ENCODE assay signal across 14 mouse cellular contexts in the genomic region with DNA sequence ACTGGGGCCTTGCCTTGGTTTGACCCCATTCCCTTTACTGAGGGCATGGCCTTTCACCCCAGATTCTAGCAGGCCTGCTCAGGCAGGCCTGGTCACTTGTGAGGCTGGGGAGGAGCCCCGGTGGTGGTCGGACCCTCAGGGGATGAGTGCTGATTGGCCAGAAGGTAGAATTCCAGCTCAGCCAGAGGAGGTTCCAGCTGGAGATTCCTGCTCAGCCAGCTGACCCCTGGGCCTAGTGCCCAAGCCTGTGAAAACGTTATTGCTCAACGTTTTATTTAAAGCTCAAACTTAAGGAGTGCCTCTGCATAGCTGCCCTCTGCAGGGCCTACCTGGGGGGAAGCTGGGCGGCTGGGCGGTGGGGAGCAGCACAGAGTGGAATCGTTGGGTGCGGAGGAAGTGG. TPM values are rescaled to one million over a fixed set of nuclear protein-coding genes. Genes with fewer than 3 reads are reported as not detected.
DNase-seq lines count a peak whose midpoint lies in the region; ATAC-seq and TF ChIP-seq lines count a peak whose summit lies in the region.
"Had no signal": no experiment of that assay in that cellular context is flagged by ENCODE, and none has a peak within 500 bp of the region (broad histone marks: within the 10 kb centered on the region; RNA-seq: fewer than 3 reads in every experiment).

No protein-coding gene starts in this region.

- peaks cover 14% of the 10 kb centered on the region; the same call in 1 of the 2 replicates for H3K4me1 ChIP-seq in lung, embryonic 15.5 days
- H3K4me1 ChIP-seq in midbrain, postnatal 0 days (ENCODE audit: insufficient read depth, low read length): no peaks in the 10 kb centered on the region
- H3K4me1 ChIP-seq in hindbrain, embryonic 14.5 days (replicated peaks; ENCODE audit: control insufficient read depth, insufficient read depth, low read length): peaks cover 5% of the 10 kb centered on the region; the same call in 1 of the 2 replicates

- no peak overlapping the region for H3K4me3 ChIP-seq in lung, embryonic 15.5 days
- no peak overlapping the region for H3K4me3 ChIP-seq in midbrain, postnatal 0 days (ENCODE audit: low read depth, low read length)
- H3K4me3 ChIP-seq in hindbrain, embryonic 14.5 days (replicated peaks; ENCODE audit: low read length): no peak overlapping the region
- H3K4me3 ChIP-seq: forebrain, embryonic 12.5 days; hindbrain, embryonic 12.5 days; midbrain, embryonic 12.5 days had no signal

- no peak overlapping the region for H3K4me2 ChIP-seq in lung, embryonic 15.5 days
- H3K4me2 ChIP-seq in midbrain, postnatal 0 days (ENCODE audit: low read depth, low read length, poor library complexity, severe bottlenecking): no peak overlapping the region
- H3K4me2 ChIP-seq in hindbrain, embryonic 14.5 days (replicated peaks): no peak overlapping the region
- H3K4me2 ChIP-seq: forebrain, embryonic 12.5 days; hindbrain, embryonic 12.5 days; midbrain, embryonic 12.5 days had no signal

- ATAC-seq in granulocyte monocyte progenitor cell, adult 5-6 weeks (replicated peaks; ENCODE audit: poor library complexity, severe bottlenecking): peak; percentile 33; the same call in 1 of the 2 replicates
- peak; percentile 54 for ATAC-seq in lung, embryonic 15.5 days (ENCODE audit: borderline replicate concordance, extremely low read depth, low FRiP score, low TSS enrichment)
- ATAC-seq in midbrain, postnatal 0 days (ENCODE audit: low FRiP score): no peak
- ATAC-seq in hindbrain, embryonic 14.5 days (ENCODE audit: low FRiP score): no peak
- ATAC-seq: Patski had no signal

- no peaks in the 10 kb centered on the region for H3K36me3 ChIP-seq in lung, embryonic 15.5 days
- no peaks in the 10 kb centered on the region for H3K36me3 ChIP-seq in midbrain, postnatal 0 days (ENCODE audit: insufficient read depth, low read length)
- no peaks in the 10 kb centered on the region for H3K36me3 ChIP-seq in hindbrain, embryonic 14.5 days (replicated peaks; ENCODE audit: control insufficient read depth, insufficient read depth)
- H3K36me3 ChIP-seq: forebrain, embryonic 12.5 days; midbrain, embryonic 12.5 days had no signal

- WGBS in lung, embryonic 15.5 days: 39% methylated on average over 8 of the region's 8 CpGs
- 74% methylated on average over 8 of the region's 8 CpGs for WGBS in midbrain, postnatal 0 days
- WGBS in hindbrain, embryonic 14.5 days: 79% methylated on average over 8 of the region's 8 CpGs

- TF ChIP-seq CTCF in midbrain, postnatal 0 days (IDR thresholded peaks at IDR 0.05): no peak

- H3K9ac ChIP-seq in lung, embryonic 15.5 days: no peak overlapping the region
- no peak overlapping the region for H3K9ac ChIP-seq in midbrain, postnatal 0 days (replicated peaks; ENCODE audit: low read length, poor library complexity, severe bottlenecking)
- no peak overlapping the region for H3K9ac ChIP-seq in hindbrain, embryonic 14.5 days
- H3K9ac ChIP-seq: forebrain, embryonic 12.5 days; hindbrain, embryonic 12.5 days; midbrain, embryonic 12.5 days had no signal

- peak; percentile 56 for DNase-seq in gastrocnemius, adult 18-20 months (ENCODE audit: low spot score)
- no peak for DNase-seq in gastrocnemius, postnatal 36 days
- peak; percentile 74 for DNase-seq in NIH3T3 (ENCODE audit: low read depth)
- DNase-seq in midbrain, postnatal 0 days (ENCODE audit: low spot score): no peak
- DNase-seq in cerebellum, postnatal 36 days: no peak
- no peak for DNase-seq in hindbrain, embryonic 14.5 days (ENCODE audit: low spot score)
- DNase-seq: cerebellum, postnatal 25 days; kidney, postnatal 14 days had no signal

- peaks cover 17% of the 10 kb centered on the region for H3K27me3 ChIP-seq in lung, embryonic 15.5 days
- H3K27me3 ChIP-seq in midbrain, postnatal 0 days (ENCODE audit: insufficient read depth, low read length): peaks cover 5% of the 10 kb centered on the region; the same call in 1 of the 2 replicates
- H3K27me3 ChIP-seq in hindbrain, embryonic 14.5 days (ENCODE audit: control insufficient read depth, insufficient read depth, low read length): peaks cover 9% of the 10 kb centered on the region
- H3K27me3 ChIP-seq: Patski had no signal

- intact Hi-C loops in gastrocnemius, postnatal 36 days (cut with DNase I): no loop called here

- peak overlapping the region; percentile 35; the same call in 1 of the 2 replicates for H3K27ac ChIP-seq in lung, embryonic 15.5 days
- no peak overlapping the region for H3K27ac ChIP-seq in midbrain, postnatal 0 days (ENCODE audit: low read depth, low read length)
- H3K27ac ChIP-seq in hindbrain, embryonic 14.5 days: no peak overlapping the region
- H3K27ac ChIP-seq: forebrain, embryonic 12.5 days; hindbrain, embryonic 12.5 days; midbrain, embryonic 12.5 days had no signal

- H3K9me3 ChIP-seq in lung, embryonic 15.5 days: no peaks in the 10 kb centered on the region
- H3K9me3 ChIP-seq in midbrain, postnatal 0 days (ENCODE audit: low read length): no peaks in the 10 kb centered on the region
- H3K9me3 ChIP-seq in hindbrain, embryonic 14.5 days (ENCODE audit: control insufficient read depth, low read length): no peaks in the 10 kb centered on the region
- H3K9me3 ChIP-seq: forebrain, embryonic 12.5 days; hindbrain, embryonic 12.5 days; midbrain, embryonic 12.5 days had no signal

RNA-seq across cellular contexts. Expression of a gene that starts 6.7 kb away (rescaled TPM):
- total RNA-seq in gastrocnemius, adult 18-20 months (2021): under 1 TPM; 0.25 to 0.40 TPM
- total RNA-seq in gastrocnemius, postnatal 36 days (2021): under 1 TPM; 0.54 TPM
- not detected in 2 replicates for total RNA-seq in granulocyte monocyte progenitor cell, adult 5-6 weeks (2014; fragmentation: Nextera tagmentation)
- not detected in 2 replicates for total RNA-seq in granulocyte monocyte progenitor cell, adult 5-6 weeks (2017)
- polyA plus RNA-seq in lung, embryonic 15.5 days (2015; fragmentation: Nextera tagmentation; extraction: Ambion mirVana): 20.9 and 23.3 TPM in 2 replicates
- total RNA-seq in midbrain, postnatal 0 days (2014; rRNA removed): 39.4 and 68.0 TPM in 2 replicates
- polyA plus RNA-seq in midbrain, postnatal 0 days (2015; fragmentation: Nextera tagmentation; extraction: Ambion mirVana): 12.1 and 15.4 TPM in 2 replicates
- 8.8 and 10.1 TPM in 2 replicates for polyA plus RNA-seq in hindbrain, embryonic 14.5 days (2014; fragmentation: Nextera tagmentation; extraction: Ambion mirVana)

RNA-seq across cellular contexts. Expression of a gene that starts 16.8 kb away (rescaled TPM):
- total RNA-seq in gastrocnemius, adult 18-20 months (2021): 100 to 1,000 TPM in 1 of 2 experiments, 10 to 100 TPM in 1; 93.9 to 108 TPM
- total RNA-seq in gastrocnemius, postnatal 36 days (2021): 10 to 100 TPM; 82.7 to 82.8 TPM
- total RNA-seq in granulocyte monocyte progenitor cell, adult 5-6 weeks (2014; fragmentation: Nextera tagmentation): 44.9 and 52.5 TPM in 2 replicates
- 28.9 and 29.8 TPM in 2 replicates for total RNA-seq in granulocyte monocyte progenitor cell, adult 5-6 weeks (2017)
- 141 and 143 TPM in 2 replicates for polyA plus RNA-seq in lung, embryonic 15.5 days (2015; fragmentation: Nextera tagmentation; extraction: Ambion mirVana)
- total RNA-seq in midbrain, postnatal 0 days (2014; rRNA removed): 210 and 241 TPM in 2 replicates
- 227 and 250 TPM in 2 replicates for polyA plus RNA-seq in midbrain, postnatal 0 days (2015; fragmentation: Nextera tagmentation; extraction: Ambion mirVana)
- 203 and 222 TPM in 2 replicates for polyA plus RNA-seq in hindbrain, embryonic 14.5 days (2014; fragmentation: Nextera tagmentation; extraction: Ambion mirVana)

RNA-seq across cellular contexts. Expression of a gene that starts 35.1 kb away (rescaled TPM):
- total RNA-seq in gastrocnemius, adult 18-20 months (2021): 10 to 100 TPM; 12.0 to 12.9 TPM
- 1 to 10 TPM; 7.0 to 8.7 TPM for total RNA-seq in gastrocnemius, postnatal 36 days (2021)
- total RNA-seq in granulocyte monocyte progenitor cell, adult 5-6 weeks (2014; fragmentation: Nextera tagmentation): 8.0 and 18.9 TPM in 2 replicates
- 8.6 and 24.1 TPM in 2 replicates for total RNA-seq in granulocyte monocyte progenitor cell, adult 5-6 weeks (2017)
- polyA plus RNA-seq in lung, embryonic 15.5 days (2015; fragmentation: Nextera tagmentation; extraction: Ambion mirVana): 39.5 and 41.7 TPM in 2 replicates
- total RNA-seq in midbrain, postnatal 0 days (2014; rRNA removed): 37.6 and 46.8 TPM in 2 replicates
- polyA plus RNA-seq in midbrain, postnatal 0 days (2015; fragmentation: Nextera tagmentation; extraction: Ambion mirVana): 34.7 and 36.3 TPM in 2 replicates
- polyA plus RNA-seq in hindbrain, embryonic 14.5 days (2014; fragmentation: Nextera tagmentation; extraction: Ambion mirVana): 35.3 and 36.3 TPM in 2 replicates

RNA-seq across cellular contexts. Expression of a gene that starts 37.2 kb away (rescaled TPM):
- total RNA-seq in gastrocnemius, adult 18-20 months (2021): not detected
- total RNA-seq in gastrocnemius, postnatal 36 days (2021): not detected
- not detected in 2 replicates for total RNA-seq in granulocyte monocyte progenitor cell, adult 5-6 weeks (2014; fragmentation: Nextera tagmentation)
- not detected in 2 replicates for total RNA-seq in granulocyte monocyte progenitor cell, adult 5-6 weeks (2017)
- 1.6 and 1.8 TPM in 2 replicates for polyA plus RNA-seq in lung, embryonic 15.5 days (2015; fragmentation: Nextera tagmentation; extraction: Ambion mirVana)
- total RNA-seq in midbrain, postnatal 0 days (2014; rRNA removed): 0.49 and 1.2 TPM in 2 replicates
- 0.28 and 0.52 TPM in 2 replicates for polyA plus RNA-seq in midbrain, postnatal 0 days (2015; fragmentation: Nextera tagmentation; extraction: Ambion mirVana)
- 0.68 and 0.96 TPM in 2 replicates for polyA plus RNA-seq in hindbrain, embryonic 14.5 days (2014; fragmentation: Nextera tagmentation; extraction: Ambion mirVana)

Comparison
In these comparisons a context has a peak if more than half of its experiments do, and no peak if none do; other contexts are left out.
1. DNase-seq: peak in gastrocnemius, adult 18-20 months (single experiment) and NIH3T3 (single experiment); none in gastrocnemius, postnatal 36 days (0 of 2), midbrain, postnatal 0 days (single experiment), cerebellum, postnatal 36 days (0 of 2) and hindbrain, embryonic 14.5 days (single experiment).
2. ATAC-seq: peak in granulocyte monocyte progenitor cell, adult 5-6 weeks (single experiment) and lung, embryonic 15.5 days (single experiment); none in midbrain, postnatal 0 days (single experiment) and hindbrain, embryonic 14.5 days (single experiment).
3. RNA of a gene that starts 6.7 kb away (total RNA-seq): 39.4 to 68.0 TPM in midbrain, postnatal 0 days; 0.54 TPM in gastrocnemius, postnatal 36 days, 0.25 to 0.40 TPM in gastrocnemius, adult 18-20 months and not detected in granulocyte monocyte progenitor cell, adult 5-6 weeks; every median in the first group is over 10 times any median in the second.